Mouse (Mus musculus) embryonic facial prominence, embryonic 14.5 days (tissue): ENCODE data around the gene Zfhx3. TPM values are rescaled to one million over a fixed set of nuclear protein-coding genes. Genes with fewer than 3 reads are reported as not detected.

Source experiments
- ATAC-seq: fragments of 200-750 bp; cut with Nextera tagmentation; 2 replicates; pipeline ENCODE4 v1.8.0; 2017; ENCODE audit warnings: low read depth, moderate number of reproducible peaks, moderate TSS enrichment
- DNase-seq: peaks from one replicate; pipeline ENCODE4 v3.0.0-alpha.2; 2015; ENCODE audit warnings: low spot score
- H3K27ac ChIP-seq: fragments of 300-500 bp; sonication (generic); replicated peaks from 2 replicates; pipeline ENCODE4 v1.5.1; 2014; ENCODE audit warnings: low read depth, mild to moderate bottlenecking, low read length, moderate library complexity
- H3K27me3 ChIP-seq: fragments of 300-500 bp; sonication (generic); replicated peaks from 2 replicates; pipeline ENCODE4 v1.6.1; 2014; ENCODE audit warnings: low read length; ENCODE audit not compliant: control insufficient read depth, insufficient read depth
- H3K36me3 ChIP-seq: fragments of 300-500 bp; sonication (generic); 2 replicates; pipeline ENCODE4 v1.6.1; 2014; ENCODE audit warnings: low read length, mixed read lengths; ENCODE audit not compliant: control insufficient read depth, insufficient read depth
- H3K4me1 ChIP-seq: fragments of 300-500 bp; sonication (generic); 2 replicates; pipeline ENCODE4 v1.6.1; 2014; ENCODE audit warnings: antibody characterized with exemption, low read length; ENCODE audit not compliant: control insufficient read depth, insufficient read depth
- H3K4me2 ChIP-seq: fragments of 300-500 bp; sonication (generic); 2 replicates; pipeline ENCODE4 v1.6.1; 2014; ENCODE audit warnings: low read depth, mild to moderate bottlenecking, low read length, moderate library complexity, mixed read lengths
- H3K4me3 ChIP-seq: fragments of 300-500 bp; sonication (generic); 2 replicates; pipeline ENCODE4 v1.5.1; 2014; ENCODE audit warnings: low read depth, mild to moderate bottlenecking, low read length
- H3K9ac ChIP-seq: fragments of 300-500 bp; sonication (generic); 2 replicates; pipeline ENCODE4 v1.6.1; 2014; ENCODE audit warnings: low read depth, mild to moderate bottlenecking, low read length, moderate library complexity, mixed read lengths
- H3K9me3 ChIP-seq: fragments of 300-500 bp; sonication (generic); 2 replicates; pipeline ENCODE4 v1.6.1; 2016; ENCODE audit warnings: low read length; ENCODE audit not compliant: control insufficient read depth
- WGBS: fragments of 180-500 bp; shearing (Covaris S2); extraction: QIAGEN DNeasy Blood & Tissue Kit; methylation state at CpG from one replicate; pipeline ENCODE4 v1.1.7; 2014; 5-methylcytosine and 5-hydroxymethylcytosine counted together
- polyA plus RNA-seq: library from polyadenylated mRNA; unstranded; fragments of >200 nt; fragmentation: Nextera tagmentation; extraction: Ambion mirVana; gene quantifications from 2 replicates; pipeline ENCODE4 v1.2.1, GENCODE M21; 2014

Zfhx3 gene
- polyA plus RNA-seq, 1 experiment from 2014 or later = 14.2 TPM

DNA sequence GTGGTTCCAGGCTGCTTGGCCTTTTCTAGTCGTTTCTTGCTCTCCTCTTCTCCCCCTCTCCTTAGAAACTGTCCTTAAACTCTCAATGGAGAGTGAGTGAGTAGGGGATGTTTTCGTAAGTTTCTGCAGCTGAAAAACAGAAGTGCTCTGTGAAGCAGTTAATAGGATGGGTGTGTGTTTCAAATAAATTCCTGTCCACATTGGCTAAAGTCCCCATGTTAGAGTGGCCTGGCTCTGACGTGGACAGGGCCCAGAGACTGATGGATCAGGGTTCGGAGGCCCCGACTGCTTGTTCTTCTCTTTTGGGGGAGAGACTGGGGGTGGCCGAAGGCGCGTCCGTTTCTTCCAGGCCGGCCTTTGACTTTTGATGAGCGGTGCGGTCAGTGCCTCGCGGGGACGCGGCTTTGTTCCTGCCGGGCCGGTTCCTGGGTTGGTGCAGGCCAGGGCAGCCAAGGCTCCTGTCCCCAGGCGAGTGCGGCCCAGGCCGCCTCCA, 771.7 kb downstream of the Zfhx3 start:
- 3% methylated on average over 17 of the region's 21 CpGs for WGBS
- no peaks in the 10 kb centered on the region for H3K36me3 ChIP-seq
- no peak for ATAC-seq

DNA sequence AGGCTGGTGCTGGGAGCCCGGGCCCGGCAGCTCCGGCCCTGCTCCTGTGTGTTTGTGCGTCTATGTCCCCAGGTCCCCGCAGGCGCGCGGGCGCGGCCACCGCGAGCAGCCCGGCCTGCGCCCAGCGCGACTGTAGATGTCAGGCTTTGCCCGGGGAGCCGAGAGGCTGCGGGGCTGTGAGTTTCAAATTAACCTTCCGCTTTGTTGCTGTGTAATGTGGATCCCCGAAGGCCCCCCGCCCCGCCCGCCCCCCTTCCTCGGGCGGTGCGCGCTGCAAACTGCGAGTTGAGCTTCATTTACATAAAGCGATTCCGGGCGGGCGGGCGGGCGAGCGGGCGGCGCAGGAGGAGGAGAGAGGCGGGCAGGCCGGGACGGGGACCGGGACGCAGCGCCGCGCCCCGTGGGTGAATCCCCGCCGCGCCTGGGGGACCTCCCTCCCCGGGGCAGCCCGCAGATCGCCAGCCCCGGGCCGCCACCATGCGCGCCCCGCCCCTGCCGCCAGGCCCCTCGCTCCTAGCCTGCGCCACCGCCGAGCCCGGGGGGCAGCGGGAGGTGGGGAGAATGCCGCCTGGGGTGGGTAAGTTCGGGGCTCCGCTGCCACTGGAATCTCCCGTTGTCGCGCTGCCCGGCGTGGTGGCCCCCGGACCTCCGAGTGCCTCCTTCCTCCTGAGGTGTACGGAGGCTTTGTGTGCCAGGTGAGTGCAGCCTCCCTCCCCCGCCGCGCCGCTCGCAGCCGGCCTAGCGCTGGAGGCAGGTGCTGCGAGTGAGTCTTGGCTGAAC, 772.4 kb downstream of the Zfhx3 start:
- peak; percentile 90 for DNase-seq
- H3K9me3 ChIP-seq = no peaks in the 10 kb centered on the region
- no peaks in the 10 kb centered on the region for H3K27me3 ChIP-seq
- H3K4me2 ChIP-seq = peak overlapping the region; percentile 96
- H3K36me3 ChIP-seq = no peaks in the 10 kb centered on the region
- under 1% methylated on average over 35 of the region's 84 CpGs for WGBS
- peaks cover 66% of the 10 kb centered on the region for H3K4me1 ChIP-seq
- H3K4me3 ChIP-seq = peak overlapping the region; percentile 80
- peak overlapping the region; percentile 95 for H3K9ac ChIP-seq
- peak overlapping the region; percentile 95 for H3K27ac ChIP-seq
- peak; percentile 79 for ATAC-seq

More for the DNA sequence above, 771.7 kb downstream of the Zfhx3 start:
- H3K27ac ChIP-seq = peak overlapping the region; percentile 95
- no peaks in the 10 kb centered on the region for H3K27me3 ChIP-seq
- H3K9me3 ChIP-seq = no peaks in the 10 kb centered on the region
- H3K9ac ChIP-seq = peak overlapping the region; percentile 95
- peaks cover 69% of the 10 kb centered on the region for H3K4me1 ChIP-seq
- DNase-seq = no peak
- peak overlapping the region; percentile 80 for H3K4me3 ChIP-seq
- peak overlapping the region; percentile 96 for H3K4me2 ChIP-seq

DNA sequence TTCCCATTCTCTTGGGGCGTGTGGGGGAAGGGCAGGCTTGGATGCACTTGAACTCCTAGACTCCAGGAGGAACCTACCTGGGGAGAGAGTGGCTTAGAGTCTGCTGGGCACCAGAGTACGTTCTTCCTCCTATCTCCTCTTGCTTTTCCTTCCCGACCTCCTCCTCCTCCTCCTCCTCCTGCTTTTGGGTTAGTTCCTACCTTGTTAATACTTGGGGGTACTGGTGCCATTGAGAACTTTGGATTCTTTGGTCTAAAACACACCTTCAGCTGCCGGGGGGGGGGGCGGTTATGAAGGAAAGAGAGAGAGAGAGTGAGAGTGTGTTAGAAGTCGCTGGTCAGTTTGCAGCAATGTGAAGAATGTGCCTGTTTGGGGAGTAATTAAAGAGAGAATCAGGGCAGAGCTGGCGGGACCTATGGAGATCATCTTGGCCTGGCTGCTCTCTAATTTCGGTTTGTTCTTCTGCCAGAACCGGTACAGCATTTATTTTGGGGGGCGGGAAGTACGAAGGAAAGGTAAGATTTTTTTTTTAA, 773.0 kb downstream of the Zfhx3 start:
- peaks cover 66% of the 10 kb centered on the region for H3K4me1 ChIP-seq
- H3K9ac ChIP-seq = peak overlapping the region; percentile 95
- peak overlapping the region; percentile 96 for H3K4me2 ChIP-seq
- peak overlapping the region; percentile 95 for H3K27ac ChIP-seq
- H3K27me3 ChIP-seq = no peaks in the 10 kb centered on the region
- ATAC-seq (no peak), DNase-seq (no peak)
- no peaks in the 10 kb centered on the region for H3K9me3 ChIP-seq
- peak overlapping the region; percentile 80 for H3K4me3 ChIP-seq
- H3K36me3 ChIP-seq = no peaks in the 10 kb centered on the region
- WGBS = 7% methylated on average over 11 of the region's 11 CpGs

DNA sequence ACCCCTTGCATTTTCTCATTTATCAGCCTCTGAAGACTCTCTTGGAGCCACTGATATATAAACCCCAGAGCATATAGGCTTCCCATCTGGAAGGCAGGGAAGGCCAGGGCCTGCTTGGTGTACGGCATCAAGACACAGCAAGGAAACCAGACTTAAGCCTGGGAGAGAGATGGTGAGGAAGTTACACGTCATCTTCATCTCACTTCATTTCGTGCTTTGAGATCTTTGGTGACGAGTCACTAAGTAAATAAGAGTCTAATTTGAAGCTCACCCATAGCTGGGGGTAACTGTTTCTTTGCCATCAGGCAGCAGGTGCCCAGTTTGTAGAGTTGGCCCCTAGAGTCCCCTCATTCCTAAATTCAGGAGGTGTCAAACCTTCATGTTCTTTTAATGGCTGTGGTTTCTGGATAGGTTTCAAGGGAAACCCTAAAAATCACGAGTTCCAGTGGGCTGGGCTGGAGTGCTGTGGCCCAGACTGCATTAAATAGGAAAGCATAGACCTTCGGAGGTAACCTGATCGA, 773.9 kb downstream of the Zfhx3 start:
- H3K9ac ChIP-seq = peak overlapping the region; percentile 39; the same call in 1 of the 2 replicates
- H3K9me3 ChIP-seq = no peaks in the 10 kb centered on the region
- DNase-seq = no peak
- ATAC-seq = no peak
- H3K4me3 ChIP-seq = peak overlapping the region; percentile 80
- H3K27me3 ChIP-seq = no peaks in the 10 kb centered on the region
- 23% methylated on average over 7 of the region's 7 CpGs for WGBS
- H3K4me2 ChIP-seq = peak overlapping the region; percentile 96
- peaks cover 65% of the 10 kb centered on the region for H3K4me1 ChIP-seq
- H3K36me3 ChIP-seq = no peaks in the 10 kb centered on the region
- H3K27ac ChIP-seq = peak overlapping the region; percentile 95

- Histone ChIP-seq H3K9ac (peak overlapping the region; percentile 40; the same call in 1 of the 2 replicates), H3K36me3 (no peaks in the 10 kb centered on the region), H3K4me3 (peak overlapping the region; percentile 80), H3K27ac (0 out of 2 replicates have a peak overlapping the region, but pooled peaks have one; percentile 95), H3K4me1 (peaks cover 61% of the 10 kb centered on the region), H3K27me3 (no peaks in the 10 kb centered on the region), H3K4me2 (peak overlapping the region; percentile 96), H3K9me3 (no peaks in the 10 kb centered on the region)
- DNase-seq (no peak), ATAC-seq (no peak)
- 47% methylated on average over 8 of the region's 8 CpGs for WGBS
Observed at GRCm38 (mm10) chr8:108717545-108717944, 775.1 kb downstream of the Zfhx3 start.

- 32% methylated on average over 6 of the region's 6 CpGs for WGBS
- Histone ChIP-seq H3K9ac (0 out of 2 replicates have a peak overlapping the region, but pooled peaks have one; percentile 30), H3K9me3 (no peaks in the 10 kb centered on the region), H3K4me1 (peaks cover 59% of the 10 kb centered on the region), H3K27me3 (no peaks in the 10 kb centered on the region), H3K27ac (no peak overlapping the region; the same call in 1 of the 2 replicates), H3K4me3 (peak overlapping the region; percentile 80), H3K4me2 (peak overlapping the region; percentile 96), H3K36me3 (no peaks in the 10 kb centered on the region)
- no peak for DNase-seq
- ATAC-seq = no peak
Observed at GRCm38 (mm10) chr8:108718031-108718430, 775.6 kb downstream of the Zfhx3 start.

GRCm38 (mm10) chr8:108720840-108721239, 778.4 kb downstream of the Zfhx3 start:
- Histone ChIP-seq H3K4me2 (0 out of 2 replicates have a peak overlapping the region, but pooled peaks have one; percentile 11), H3K4me3 (no peak overlapping the region), H3K27me3 (no peaks in the 10 kb centered on the region), H3K36me3 (no peaks in the 10 kb centered on the region), H3K9ac (no peak overlapping the region), H3K9me3 (no peaks in the 10 kb centered on the region), H3K4me1 (peaks cover 74% of the 10 kb centered on the region), H3K27ac (no peak overlapping the region; the same call in 1 of the 2 replicates)
- DNase-seq (no peak), ATAC-seq (no peak)
- 31% methylated on average over 4 of the region's 4 CpGs for WGBS

GRCm38 (mm10) chr8:108722671-108723513, 780.4 kb downstream of the Zfhx3 start:
- Histone ChIP-seq H3K27me3 (no peaks in the 10 kb centered on the region), H3K4me1 (peaks cover 69% of the 10 kb centered on the region), H3K36me3 (no peaks in the 10 kb centered on the region), H3K4me3 (no peak overlapping the region), H3K4me2 (no peak overlapping the region; the same call in 1 of the 2 replicates), H3K9ac (no peak overlapping the region), H3K27ac (peak overlapping the region; percentile 57), H3K9me3 (no peaks in the 10 kb centered on the region)
- no peak for DNase-seq
- WGBS = 22% methylated on average over 8 of the region's 8 CpGs
- ATAC-seq = peak; percentile 19
